Mouse (Mus musculus): ENCODE data around the gene Gm12888.
"Not testable (repeated sequence)": the region's sequence is repeated elsewhere in the genome, so short reads cannot be mapped to it uniquely, and the experiment has no call there.

The Gm12888 gene

DNA sequence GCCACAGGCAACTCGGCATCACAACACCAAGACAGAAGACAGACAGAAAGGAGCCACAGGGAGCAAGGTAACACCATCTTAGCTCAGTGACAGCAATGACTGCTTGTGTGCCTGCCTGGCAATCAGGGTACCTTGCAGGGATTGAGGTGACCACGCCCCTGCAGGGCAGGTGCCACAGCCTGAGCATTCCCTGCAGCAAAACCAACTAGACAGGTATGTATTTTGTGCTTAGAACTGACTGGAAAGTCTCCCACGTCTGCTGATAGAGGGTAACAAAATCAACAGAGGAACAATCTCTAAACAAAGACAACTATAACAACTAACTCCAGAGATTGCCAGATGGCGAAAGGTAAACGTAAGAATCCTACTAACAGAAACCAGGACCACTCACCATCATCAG, at the start of gene Gm12888:
Gene Gm12888 (minus strand): TSS at position 101 of the 400 bp plus-strand sequence.
- DNase-seq (ENCODE audit: low spot score) = not testable (repeated sequence)
